Mouse (Mus musculus): ENCODE measurements around the gene Acsl5. TPM values are rescaled to one million over a fixed set of nuclear protein-coding genes. Genes with fewer than 3 reads are reported as not detected.

Gene Acsl5
- polyA plus RNA-seq (2012; rRNA removed) = 4.1 and 5.6 TPM in 2 replicates

GRCm38 (mm10) chr19:55251383-55252124 lies at the start of gene Acsl5:
TSS of gene Acsl5 (plus strand) at chr19:55251938.

GRCm38 (mm10) chr19:55241186-55241645 lies 10.5 kb upstream of the Acsl5 start, which contains the start of gene Gucy2g:
TSS of gene Gucy2g (minus strand) at chr19:55241236.

GRCm38 (mm10) chr19:55315452-55316108 lies 63.8 kb downstream of the Acsl5 start, which contains the start of gene Zdhhc6:
TSS of gene Zdhhc6 (minus strand) at chr19:55316032.

DNA sequence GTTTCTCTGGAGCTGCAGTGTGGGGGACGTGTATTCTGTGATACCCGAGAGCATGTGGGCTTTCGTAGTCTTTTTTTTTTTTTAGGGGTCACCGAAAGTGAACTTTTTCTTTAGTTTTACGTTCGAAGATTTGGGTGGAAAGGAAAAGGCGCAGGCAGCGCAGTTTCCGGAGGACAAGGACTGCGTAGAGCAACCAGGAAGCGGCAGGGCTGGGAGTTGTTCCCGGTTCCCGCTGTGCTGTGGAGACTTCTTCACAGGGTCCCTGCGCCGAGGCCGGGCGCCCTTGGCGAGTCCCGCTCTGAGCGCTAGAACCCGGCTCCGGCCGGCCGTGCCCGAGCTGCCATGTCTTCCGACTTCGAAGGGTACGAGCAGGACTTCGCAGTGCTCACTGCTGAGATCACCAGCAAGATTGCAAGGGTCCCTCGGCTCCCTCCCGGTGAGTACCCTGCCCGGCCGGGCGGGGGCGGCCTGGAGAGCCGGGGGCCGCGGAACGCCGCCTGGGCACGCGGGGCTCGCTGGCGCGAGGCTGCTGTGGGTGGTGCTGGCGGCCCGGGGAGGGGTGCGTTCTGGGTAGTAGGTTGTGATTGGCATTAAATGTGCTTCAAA lies 64.5 kb downstream of the Acsl5 start, which contains the start of gene Vti1a:
Gene Vti1a, plus strand, starts transcription at position 187 of the 606 bp plus-strand sequence.

Other genes with a start within 250 kb of the Acsl5 start
- gene Gpam, start 124.7 kb upstream of the Acsl5 start, polyA plus RNA-seq (2012; rRNA removed) = 7.3 and 8.5 TPM in 2 replicates
- gene Tectb, start 71.2 kb upstream of the Acsl5 start, polyA plus RNA-seq (2012; rRNA removed) = 0.02 and 0.03 TPM in 2 replicates
- gene Gucy2g, start 10.7 kb upstream of the Acsl5 start, polyA plus RNA-seq (2012; rRNA removed) = 0.03 and 0.06 TPM in 2 replicates
- gene Zdhhc6, start 64.1 kb downstream of the Acsl5 start, polyA plus RNA-seq (2012; rRNA removed) = 3.3 and 3.5 TPM in 2 replicates
- gene Vti1a, start 64.4 kb downstream of the Acsl5 start, polyA plus RNA-seq (2012; rRNA removed) = 5.2 TPM in 2 replicates

Data from stomach, adult 2 months (tissue).